Mouse (Mus musculus): ENCODE data around the gene Lefty1. TPM values are rescaled to one million over a fixed set of nuclear protein-coding genes. Genes with fewer than 3 reads are reported as not detected.
A peak's percentile ranks its signal among the peaks of the same experiment; 100 is the strongest.

The Lefty1 gene
- total RNA-seq, 2 experiments from 2014 or later, result 3.4 to 9.0 TPM

- DNase-seq, result peak; percentile 60 to 73
Observed at GRCm38 (mm10) chr1:180956973-180957381, 22.2 kb downstream of the Lefty1 start.

GRCm38 (mm10) chr1:180957989-180958388 is 23.2 kb downstream of the Lefty1 start:
- DNase-seq, result no peak

- DNase-seq, result no peak
Observed at GRCm38 (mm10) chr1:180958797-180959196, 24.0 kb downstream of the Lefty1 start.

- DNase-seq, result no peak
Observed at GRCm38 (mm10) chr1:180965786-180966185, 31.0 kb downstream of the Lefty1 start.

- DNase-seq, result peak; percentile 69 to 75
Observed at GRCm38 (mm10) chr1:180966542-180966941, 31.7 kb downstream of the Lefty1 start.

- DNase-seq, result no peak
Observed at GRCm38 (mm10) chr1:180967261-180967660, 32.4 kb downstream of the Lefty1 start.

GRCm38 (mm10) chr1:180972941-180973340 is 38.1 kb downstream of the Lefty1 start:
- no peak for DNase-seq

- DNase-seq, result peak in 1 of 2 experiments; percentile 44
Observed at GRCm38 (mm10) chr1:180974126-180974746, 39.4 kb downstream of the Lefty1 start.

- peak; percentile 58 to 74 for DNase-seq
Observed at GRCm38 (mm10) chr1:180976110-180976679, 41.4 kb downstream of the Lefty1 start.

- DNase-seq, result no peak
Observed at GRCm38 (mm10) chr1:180979484-180980251, 44.8 kb downstream of the Lefty1 start.

- peak in 1 of 2 experiments; percentile 41 for DNase-seq
Observed at GRCm38 (mm10) chr1:180980464-180980863, 45.6 kb downstream of the Lefty1 start.

- DNase-seq, result peak in 1 of 2 experiments; percentile 23
Observed at GRCm38 (mm10) chr1:180981298-180982046, 46.6 kb downstream of the Lefty1 start.

- no peak for DNase-seq
Observed at GRCm38 (mm10) chr1:180986701-180987100, 51.9 kb downstream of the Lefty1 start.

GRCm38 (mm10) chr1:180987759-180988158 is 52.9 kb downstream of the Lefty1 start:
- DNase-seq, result peak; percentile 82 to 86

Other genes with a start within 250 kb of the Lefty1 start
- not detected for gene Mixl1, start 238.0 kb upstream of the Lefty1 start, total RNA-seq (2021)
- gene Acbd3, start 209.0 kb upstream of the Lefty1 start, total RNA-seq (2021), result 10 to 100 TPM; 48.6 to 54.3 TPM
- 100 to 1,000 TPM; 680 to 813 TPM for gene H3f3a, start 121.1 kb upstream of the Lefty1 start, total RNA-seq (2021)
- 10 to 100 TPM; 24.6 to 30.5 TPM for gene Sde2, start 83.9 kb upstream of the Lefty1 start, total RNA-seq (2021)
- gene Lefty2, start 41.9 kb upstream of the Lefty1 start, total RNA-seq (2021), result 1 to 10 TPM in 1 of 2 experiments, under 1 TPM in 1; 0.43 to 1.2 TPM
- gene Pycr2, start 30.7 kb upstream of the Lefty1 start, total RNA-seq (2021), result 10 to 100 TPM; 42.9 to 45.6 TPM
- gene Tmem63a, start 7.3 kb downstream of the Lefty1 start, total RNA-seq (2021), result 10 to 100 TPM; 52.6 to 80.8 TPM
- 100 to 1,000 TPM; 139 to 160 TPM for gene Ephx1, start 85.9 kb downstream of the Lefty1 start, total RNA-seq (2021)
- not detected for gene 9130409I23Rik, start 116.2 kb downstream of the Lefty1 start, total RNA-seq (2021)
- 10 to 100 TPM; 15.8 to 18.8 TPM for gene Nvl, start 209.2 kb downstream of the Lefty1 start, total RNA-seq (2021)
- 10 to 100 TPM; 46.1 to 60.5 TPM for gene Cnih4, start 209.7 kb downstream of the Lefty1 start, total RNA-seq (2021)

All from adrenal gland, postnatal 36 days (tissue).